Mouse (Mus musculus) urinary bladder, adult 18-20 months (tissue): ENCODE results near the gene Erc1.
"Not testable (repeated sequence)": the region's sequence is repeated elsewhere in the genome, so short reads cannot be mapped to it uniquely, and the experiment has no call there.

Experiments used
- DNase-seq, 2 experiments: peaks; one replicate each; pipeline ENCODE4 v3.0.0; 2022; ENCODE audit warnings: low spot score in 2 of 2, mixed read lengths in 2 of 2

Erc1 gene

GRCm38 (mm10) chr6:119711649-119712305 is 136.2 kb downstream of the Erc1 start:
- DNase-seq, result no peak

- DNase-seq, result no peak
Measured at GRCm38 (mm10) chr6:119709552-119709951, 138.4 kb downstream of the Erc1 start.

GRCm38 (mm10) chr6:119707911-119708310 is 140.1 kb downstream of the Erc1 start:
- DNase-seq, result no peak

- no peak for DNase-seq
Measured at GRCm38 (mm10) chr6:119704899-119705298, 143.1 kb downstream of the Erc1 start.

- DNase-seq, result no peak
Measured at GRCm38 (mm10) chr6:119692754-119693153, 155.2 kb downstream of the Erc1 start.

- DNase-seq, result no peak
Measured at GRCm38 (mm10) chr6:119686470-119686869, 161.5 kb downstream of the Erc1 start.

- no peak for DNase-seq
Measured at GRCm38 (mm10) chr6:119680746-119681145, 167.2 kb downstream of the Erc1 start.

GRCm38 (mm10) chr6:119674811-119675209 is 173.2 kb downstream of the Erc1 start:
- DNase-seq, result no peak

GRCm38 (mm10) chr6:119674201-119674810 is 173.7 kb downstream of the Erc1 start:
- no peak for DNase-seq

GRCm38 (mm10) chr6:119669746-119670145 is 178.2 kb downstream of the Erc1 start:
- no peak for DNase-seq

GRCm38 (mm10) chr6:119662936-119663335 is 185.0 kb downstream of the Erc1 start:
- DNase-seq, result no peak

- no peak for DNase-seq
Measured at GRCm38 (mm10) chr6:119661081-119661493, 186.9 kb downstream of the Erc1 start.

- no peak for DNase-seq
Measured at GRCm38 (mm10) chr6:119658441-119658840, 189.5 kb downstream of the Erc1 start.

GRCm38 (mm10) chr6:119657418-119658178 is 190.4 kb downstream of the Erc1 start:
- DNase-seq, result no peak

GRCm38 (mm10) chr6:119654777-119655176 is 193.2 kb downstream of the Erc1 start:
- not testable (repeated sequence) for DNase-seq

GRCm38 (mm10) chr6:119643880-119644460 is 204.0 kb downstream of the Erc1 start:
- no peak for DNase-seq

- no peak for DNase-seq
Measured at GRCm38 (mm10) chr6:119643178-119643728, 204.7 kb downstream of the Erc1 start.

- DNase-seq, result no peak
Measured at GRCm38 (mm10) chr6:119642718-119643117, 205.2 kb downstream of the Erc1 start.

- DNase-seq, result no peak
Measured at GRCm38 (mm10) chr6:119635629-119636028, 212.3 kb downstream of the Erc1 start.

- DNase-seq, result no peak
Measured at GRCm38 (mm10) chr6:119630622-119631021, 217.3 kb downstream of the Erc1 start.

GRCm38 (mm10) chr6:119601379-119601778 is 246.6 kb downstream of the Erc1 start:
- no peak for DNase-seq

- DNase-seq, result no peak
Measured at GRCm38 (mm10) chr6:119595440-119595839, 252.5 kb downstream of the Erc1 start.
